Mouse (Mus musculus): ENCODE data around the gene Nosip. TPM values are rescaled to one million over a fixed set of nuclear protein-coding genes. Genes with fewer than 3 reads are reported as not detected.

The Nosip gene
- polyA plus RNA-seq, 2 experiments = 23.1 to 26.4 TPM

- Histone ChIP-seq H3K4me2 (ENCODE audit: low read depth) (no peak overlapping the region), H3K27me3 (ENCODE audit: control insufficient read depth, insufficient read depth, low read length) (no peaks in the 10 kb centered on the region), H3K27ac (no peak overlapping the region), H3K9ac (replicated peaks) (no peak overlapping the region), H3K4me1 (replicated peaks; ENCODE audit: control insufficient read depth in 2 of 2, insufficient read depth in 2 of 2, low read length in 1 of 2) (peaks cover 11 to 18% of the 10 kb centered on the region in 2 experiments), H3K36me3 (replicated peaks; ENCODE audit: control insufficient read depth, insufficient read depth, low read depth) (no peaks in the 10 kb centered on the region), H3K4me3 (ENCODE audit: insufficient read depth in 1 of 2, low read depth in 2 of 2, low read length in 2 of 2) (no peak overlapping the region), H3K9me3 (ENCODE audit: control insufficient read depth, low read length) (no peaks in the 10 kb centered on the region)
- ATAC-seq (ENCODE audit: insufficient read depth) = no peak
- no peak for TF ChIP-seq EP300 (IDR thresholded peaks at IDR 0.05; ENCODE audit: low read depth)
- TF ChIP-seq CTCF (IDR thresholded peaks at IDR 0.05; ENCODE audit: low read depth) = no peak
- DNase-seq (ENCODE audit: low read depth in 3 of 3, low spot score in 3 of 3) = no peak
- 62% methylated on average over 14 of the region's 14 CpGs for WGBS (ENCODE audit: insufficient replicate concordance)
These were observed 5.8 kb upstream of the Nosip start for GRCm38 (mm10) chr7:45056329-45056971.

- Histone ChIP-seq H3K27ac (no peak overlapping the region), H3K4me2 (ENCODE audit: low read depth) (no peak overlapping the region), H3K36me3 (replicated peaks; ENCODE audit: control insufficient read depth, insufficient read depth, low read depth) (no peaks in the 10 kb centered on the region), H3K9me3 (ENCODE audit: control insufficient read depth, low read length) (no peaks in the 10 kb centered on the region), H3K9ac (replicated peaks) (no peak overlapping the region), H3K4me1 (replicated peaks; ENCODE audit: control insufficient read depth in 2 of 2, insufficient read depth in 2 of 2, low read length in 1 of 2) (peaks cover 12 to 15% of the 10 kb centered on the region in 2 experiments), H3K4me3 (ENCODE audit: insufficient read depth in 1 of 2, low read depth in 2 of 2, low read length in 2 of 2) (no peak overlapping the region), H3K27me3 (ENCODE audit: control insufficient read depth, insufficient read depth, low read length) (no peaks in the 10 kb centered on the region)
- no peak for ATAC-seq (ENCODE audit: insufficient read depth)
- no peak for DNase-seq (ENCODE audit: low read depth in 3 of 3, low spot score in 3 of 3)
- TF ChIP-seq CTCF (IDR thresholded peaks at IDR 0.05; ENCODE audit: low read depth) = no peak
These were observed 5.3 kb upstream of the Nosip start for GRCm38 (mm10) chr7:45056972-45057348.

GRCm38 (mm10) chr7:45058607-45059571 is 3.3 kb upstream of the Nosip start:
- Histone ChIP-seq H3K27me3 (ENCODE audit: control insufficient read depth, insufficient read depth, low read length) (no peaks in the 10 kb centered on the region), H3K27ac (no peak overlapping the region), H3K4me3 (ENCODE audit: insufficient read depth in 1 of 2, low read depth in 2 of 2, low read length in 2 of 2) (no peak overlapping the region), H3K9ac (replicated peaks) (no peak overlapping the region), H3K4me1 (replicated peaks; ENCODE audit: control insufficient read depth in 2 of 2, insufficient read depth in 2 of 2, low read length in 1 of 2) (peaks cover 16 to 19% of the 10 kb centered on the region in 2 experiments), H3K36me3 (replicated peaks; ENCODE audit: control insufficient read depth, insufficient read depth, low read depth) (no peaks in the 10 kb centered on the region), H3K9me3 (ENCODE audit: control insufficient read depth, low read length) (no peaks in the 10 kb centered on the region), H3K4me2 (ENCODE audit: low read depth) (no peak overlapping the region)
- WGBS (ENCODE audit: insufficient replicate concordance) = 61% methylated on average over 10 of the region's 10 CpGs
- TF ChIP-seq EP300 (IDR thresholded peaks at IDR 0.05; ENCODE audit: low read depth) = no peak
- TF ChIP-seq CTCF (IDR thresholded peaks at IDR 0.05; ENCODE audit: low read depth) = no peak
- ATAC-seq (ENCODE audit: insufficient read depth) = no peak
- DNase-seq (ENCODE audit: low read depth in 3 of 3, low spot score in 3 of 3) = no peak

- DNase-seq (ENCODE audit: low read depth in 3 of 3, low spot score in 3 of 3) (no peak), ATAC-seq (ENCODE audit: insufficient read depth) (no peak)
- WGBS (ENCODE audit: insufficient replicate concordance) = 50% methylated on average over 6 of the region's 6 CpGs
- Histone ChIP-seq H3K36me3 (replicated peaks; ENCODE audit: control insufficient read depth, insufficient read depth, low read depth) (no peaks in the 10 kb centered on the region), H3K4me2 (ENCODE audit: low read depth) (no peak overlapping the region), H3K9ac (replicated peaks) (no peak overlapping the region; the same call in 1 of the 2 replicates), H3K27ac (no peak overlapping the region), H3K4me3 (ENCODE audit: insufficient read depth in 1 of 2, low read depth in 2 of 2, low read length in 2 of 2) (no peak overlapping the region), H3K4me1 (replicated peaks; ENCODE audit: control insufficient read depth in 2 of 2, insufficient read depth in 2 of 2, low read length in 1 of 2) (peaks cover 14 to 17% of the 10 kb centered on the region in 2 experiments), H3K9me3 (ENCODE audit: control insufficient read depth, low read length) (no peaks in the 10 kb centered on the region), H3K27me3 (ENCODE audit: control insufficient read depth, insufficient read depth, low read length) (no peaks in the 10 kb centered on the region)
- no peak for TF ChIP-seq EP300 (IDR thresholded peaks at IDR 0.05; ENCODE audit: low read depth)
- no peak for TF ChIP-seq CTCF (IDR thresholded peaks at IDR 0.05; ENCODE audit: low read depth)
These were observed 1.6 kb upstream of the Nosip start for GRCm38 (mm10) chr7:45060632-45061122.

GRCm38 (mm10) chr7:45061532-45062075 is 625 bp upstream of the Nosip start:
- Histone ChIP-seq H3K27ac (peak overlapping the region; percentile 64), H3K9me3 (ENCODE audit: control insufficient read depth, low read length) (no peaks in the 10 kb centered on the region), H3K36me3 (replicated peaks; ENCODE audit: control insufficient read depth, insufficient read depth, low read depth) (no peaks in the 10 kb centered on the region), H3K4me3 (ENCODE audit: insufficient read depth in 1 of 2, low read depth in 2 of 2, low read length in 2 of 2) (peak overlapping the region; percentile 12 to 71), H3K4me2 (ENCODE audit: low read depth) (peak overlapping the region; percentile 59), H3K4me1 (replicated peaks; ENCODE audit: control insufficient read depth in 2 of 2, insufficient read depth in 2 of 2, low read length in 1 of 2) (peaks cover 14 to 17% of the 10 kb centered on the region in 2 experiments), H3K27me3 (ENCODE audit: control insufficient read depth, insufficient read depth, low read length) (no peaks in the 10 kb centered on the region), H3K9ac (replicated peaks) (peak overlapping the region; percentile 65)
- ATAC-seq (ENCODE audit: insufficient read depth) (no peak), DNase-seq (ENCODE audit: low read depth in 3 of 3, low spot score in 3 of 3) (no peak)
- TF ChIP-seq EP300 (IDR thresholded peaks at IDR 0.05; ENCODE audit: low read depth) (no peak), CTCF (IDR thresholded peaks at IDR 0.05; ENCODE audit: low read depth) (no peak)
- 28% methylated on average over 11 of the region's 11 CpGs for WGBS (ENCODE audit: insufficient replicate concordance)

Measured in liver, embryonic 14.5 days (tissue).